Mouse (Mus musculus): ENCODE results near the gene Fcnb.

GRCm38 (mm10) chr2:28034011-28034710, 50.5 kb downstream of the Fcnb start:
- TF ChIP-seq CTCF (IDR thresholded peaks at IDR 0.05; ENCODE audit: low read depth, low read length) = no peak
- no peak for TF ChIP-seq POLR2AphosphoS5 (IDR thresholded peaks at IDR 0.05; ENCODE audit: insufficient replicate concordance, low read depth, low read length)
- no peak for TF ChIP-seq TAL1 (conservative IDR thresholded peaks at IDR 0.05; ENCODE audit: low read depth, low read length)
- no peak for TF ChIP-seq GATA1 (IDR thresholded peaks at IDR 0.05; ENCODE audit: borderline replicate concordance, low read length)

All from G1E (cell line).